Mouse (Mus musculus) cerebellum, adult 9-10 months (tissue): ENCODE results near the gene Cfap43.
"Not testable (repeated sequence)": the region's sequence is repeated elsewhere in the genome, so short reads cannot be mapped to it uniquely, and the experiment has no call there.

Source experiments
- DNase-seq: peaks from one replicate; pipeline ENCODE4 v3.0.0; 2022

The Cfap43 gene

GRCm38 (mm10) chr19:47849735-47850134 is 69.4 kb downstream of the Cfap43 start:
- DNase-seq, result no peak

DNA sequence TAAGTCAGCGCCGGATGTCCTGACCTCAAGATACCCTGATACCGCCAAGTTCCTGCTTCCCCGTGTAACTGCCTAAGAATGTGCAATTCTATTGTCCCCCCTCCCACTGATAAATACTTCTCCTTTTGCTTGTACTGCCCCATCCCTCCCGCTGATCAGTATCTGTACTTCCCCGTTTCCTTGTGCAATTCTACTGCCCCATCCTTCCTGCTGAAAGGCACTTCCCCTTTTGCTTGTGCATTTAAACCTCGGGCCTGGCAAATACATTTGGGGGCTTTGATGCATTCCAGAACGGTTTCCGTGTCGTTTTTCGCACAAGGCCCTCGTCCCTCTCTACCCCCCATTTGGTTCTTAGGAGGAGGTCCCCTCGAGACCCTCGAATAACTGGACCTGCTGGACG is 77.9 kb downstream of the Cfap43 start:
- not testable (repeated sequence) for DNase-seq

GRCm38 (mm10) chr19:47837527-47837901 is 81.6 kb downstream of the Cfap43 start:
- DNase-seq, result no peak

GRCm38 (mm10) chr19:47836701-47837526 is 82.2 kb downstream of the Cfap43 start:
- no peak for DNase-seq

- no peak for DNase-seq
These were observed 83.3 kb downstream of the Cfap43 start for GRCm38 (mm10) chr19:47835776-47836175.

DNA sequence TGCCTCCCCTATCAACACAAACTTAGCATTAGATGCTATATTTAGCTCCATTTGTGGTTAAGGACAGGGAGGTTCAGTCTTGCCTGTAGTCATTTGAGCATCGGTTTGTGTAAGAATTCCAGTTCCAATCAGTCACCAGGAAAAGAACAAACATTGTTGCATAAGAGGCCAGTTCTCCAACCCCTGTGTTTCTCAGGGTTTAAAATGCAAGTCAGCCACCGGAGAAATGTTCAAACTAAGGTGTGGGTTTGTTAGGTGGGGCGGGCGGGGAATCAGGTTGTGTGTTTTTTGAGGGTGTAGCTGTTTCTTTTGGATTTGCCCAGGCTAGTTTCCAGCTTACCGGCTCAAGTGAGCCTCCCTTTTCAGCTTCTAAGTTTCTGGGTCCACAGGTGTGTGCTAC is 84.5 kb downstream of the Cfap43 start:
- no peak for DNase-seq

GRCm38 (mm10) chr19:47832316-47832715 is 86.8 kb downstream of the Cfap43 start:
- DNase-seq, result no peak

GRCm38 (mm10) chr19:47831111-47831510 is 88.0 kb downstream of the Cfap43 start:
- DNase-seq, result no peak

DNA sequence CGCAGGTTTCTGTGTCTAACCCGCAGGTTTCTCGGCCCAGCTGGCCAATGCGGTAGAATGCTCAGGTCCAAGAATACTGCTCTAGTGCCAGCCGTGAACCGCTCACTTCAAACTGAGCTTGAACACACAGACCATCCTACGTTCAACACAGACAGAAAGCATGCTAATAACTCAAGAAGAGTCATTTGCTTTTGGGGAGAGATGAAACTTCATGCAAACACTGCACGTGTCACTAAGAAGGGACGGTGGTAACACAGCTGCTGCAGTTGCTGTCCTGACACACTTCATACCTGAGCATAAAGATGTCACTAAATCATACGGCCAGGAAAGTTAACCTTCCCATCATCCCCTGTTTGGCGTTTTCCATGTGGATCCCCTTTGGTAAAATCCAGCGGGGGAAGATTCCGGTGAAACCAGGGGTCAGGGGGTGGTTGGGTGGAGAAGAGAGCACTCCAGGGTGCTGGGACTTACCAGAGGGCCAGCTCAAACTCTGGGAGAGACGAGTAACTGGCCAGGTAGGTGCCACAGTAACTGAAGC is 89.1 kb downstream of the Cfap43 start:
- no peak for DNase-seq

- DNase-seq, result no peak
These were observed 95.1 kb downstream of the Cfap43 start for GRCm38 (mm10) chr19:47824026-47824425.

DNA sequence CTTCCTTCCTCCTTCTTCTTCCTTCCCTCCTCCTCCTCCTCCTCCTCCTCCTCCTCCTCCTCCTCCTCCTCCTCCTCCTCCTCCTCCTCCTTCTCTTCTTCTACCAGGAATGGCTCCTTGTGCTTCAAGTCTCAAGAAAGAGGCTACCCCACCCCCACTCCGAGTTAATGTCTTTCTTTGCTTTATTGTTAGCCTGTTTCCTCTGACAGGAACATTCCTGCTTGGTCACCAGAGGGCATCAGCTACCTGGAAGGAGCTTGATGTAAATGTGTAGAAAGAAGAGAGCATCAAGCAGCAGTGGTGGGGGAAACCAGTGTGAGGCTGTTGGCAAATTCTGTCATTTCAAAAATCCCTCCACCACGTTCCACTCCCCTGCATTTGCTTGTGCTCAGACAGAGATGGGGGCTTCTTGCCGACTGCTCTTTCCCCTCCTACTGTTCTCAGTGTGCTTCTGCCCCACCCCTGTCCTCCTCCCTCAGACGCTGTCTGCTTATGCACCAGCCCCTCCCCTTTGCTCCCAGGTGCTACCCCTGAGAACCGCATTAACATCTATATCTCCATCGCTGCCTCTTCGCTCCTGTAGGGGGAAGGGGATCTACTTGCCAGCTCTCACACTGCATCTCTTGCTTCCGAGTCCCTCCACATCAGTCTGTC is 96.8 kb downstream of the Cfap43 start:
- DNase-seq, result no peak

DNA sequence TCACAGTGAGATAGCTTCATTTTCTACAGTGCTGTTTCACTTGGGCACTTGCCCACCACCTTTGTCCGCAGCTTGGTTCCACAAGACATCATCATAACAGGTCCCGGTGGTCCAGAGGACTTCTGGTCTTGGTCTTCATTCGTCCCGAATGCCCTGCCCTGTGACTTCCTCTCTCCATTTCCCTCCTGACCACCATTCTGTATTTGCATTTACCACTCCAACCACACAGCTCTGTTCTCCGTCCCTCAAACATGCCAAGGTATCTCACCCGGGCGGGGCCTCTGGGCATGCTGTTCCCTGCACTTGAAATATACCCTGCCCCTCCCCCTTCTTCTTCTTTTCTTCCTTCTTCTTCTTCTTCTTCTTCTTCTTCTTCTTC is 97.6 kb downstream of the Cfap43 start:
- no peak for DNase-seq

DNA sequence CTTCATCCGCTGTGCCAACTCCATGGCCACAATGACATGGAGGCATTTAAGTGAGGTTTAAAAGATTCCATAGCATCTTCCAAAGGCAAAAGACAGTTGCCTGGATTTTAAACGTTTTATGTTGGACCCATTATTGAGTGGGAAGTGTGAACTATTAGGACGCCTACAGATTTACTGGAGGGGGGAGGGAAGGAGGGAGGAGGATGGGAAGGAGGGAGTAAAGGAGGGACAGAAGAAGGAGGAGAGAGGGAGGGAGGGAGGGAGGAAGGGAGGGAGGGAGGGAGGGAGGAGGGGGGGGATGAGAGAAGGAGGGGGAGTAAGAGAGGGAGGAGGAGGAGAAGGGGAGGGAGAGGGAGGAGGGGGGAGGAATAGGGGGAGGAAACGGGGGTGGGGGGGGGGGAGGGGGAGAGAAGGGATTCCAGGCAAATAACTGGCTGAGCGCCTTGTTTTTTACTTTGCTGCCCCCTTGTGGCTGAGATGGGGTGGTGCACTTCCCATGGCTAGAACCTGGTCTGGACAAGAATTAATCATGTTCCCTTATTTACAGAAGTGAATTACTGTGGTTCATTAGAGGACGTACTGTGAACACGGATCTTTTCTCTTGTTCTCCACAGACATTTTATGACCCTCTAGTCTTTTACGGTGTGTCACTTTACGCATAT is 98.1 kb downstream of the Cfap43 start:
- DNase-seq, result peak; percentile 74

DNA sequence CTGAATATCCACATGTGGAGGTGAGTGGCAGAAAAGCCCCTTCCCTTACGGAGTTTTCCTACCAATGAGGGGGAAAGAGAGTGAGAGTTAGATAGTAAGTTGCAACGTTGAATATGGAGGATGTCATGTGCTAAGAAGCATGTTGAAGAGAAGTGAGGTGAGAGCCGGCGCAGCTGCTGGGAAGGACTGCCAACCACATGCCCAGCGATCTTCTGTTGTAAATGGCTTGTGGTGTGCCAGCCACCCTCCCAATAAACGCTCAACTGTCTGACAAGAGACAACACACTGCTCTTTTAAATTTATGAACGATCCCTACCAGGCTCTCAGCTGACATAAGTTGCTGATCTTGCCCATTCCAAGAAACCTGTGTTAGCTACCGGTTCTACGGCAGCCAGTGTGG is 101.4 kb downstream of the Cfap43 start:
- no peak for DNase-seq

- no peak for DNase-seq
These were observed 104.4 kb downstream of the Cfap43 start for GRCm38 (mm10) chr19:47814721-47815120.

DNA sequence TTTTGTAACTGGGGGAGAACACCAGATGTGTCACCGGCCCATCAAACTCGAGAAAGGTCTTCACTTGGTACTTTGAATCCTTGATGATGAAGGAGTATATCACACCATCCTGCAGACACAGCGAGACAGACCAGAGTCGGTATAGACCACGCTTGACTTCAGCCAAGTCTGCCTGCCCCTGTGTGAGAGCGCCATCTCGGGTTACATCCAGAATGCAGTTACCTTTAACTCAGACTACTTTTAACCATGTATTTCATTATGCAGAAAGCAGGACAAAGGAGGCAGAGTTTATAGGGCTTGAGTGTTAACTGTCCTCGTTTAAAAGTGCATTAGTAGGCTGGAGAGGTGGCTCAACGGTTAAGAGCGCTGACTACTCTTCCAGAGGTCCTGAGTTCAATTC is 107.0 kb downstream of the Cfap43 start:
- no peak for DNase-seq

DNA sequence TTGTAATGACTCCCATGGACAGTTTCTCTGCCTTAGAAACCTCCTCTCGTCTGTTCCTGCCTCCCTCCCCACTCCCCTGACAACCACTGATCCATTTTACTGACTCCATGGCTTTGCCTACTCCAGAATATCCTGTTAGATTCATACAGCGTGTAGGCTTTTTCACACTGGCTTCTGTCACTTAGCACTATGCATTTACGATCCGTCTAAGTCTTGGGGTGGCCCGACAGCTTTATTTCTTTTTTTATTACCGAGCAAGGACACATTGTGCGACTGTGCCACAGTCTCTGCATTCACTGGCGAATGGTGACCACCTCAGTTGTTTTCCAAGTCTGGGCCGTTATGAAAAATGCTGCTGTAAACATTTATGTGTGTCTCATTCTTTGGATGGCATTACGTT is 120.5 kb downstream of the Cfap43 start:
- no peak for DNase-seq

- no peak for DNase-seq
These were observed 122.4 kb downstream of the Cfap43 start for GRCm38 (mm10) chr19:47796699-47797098.

DNA sequence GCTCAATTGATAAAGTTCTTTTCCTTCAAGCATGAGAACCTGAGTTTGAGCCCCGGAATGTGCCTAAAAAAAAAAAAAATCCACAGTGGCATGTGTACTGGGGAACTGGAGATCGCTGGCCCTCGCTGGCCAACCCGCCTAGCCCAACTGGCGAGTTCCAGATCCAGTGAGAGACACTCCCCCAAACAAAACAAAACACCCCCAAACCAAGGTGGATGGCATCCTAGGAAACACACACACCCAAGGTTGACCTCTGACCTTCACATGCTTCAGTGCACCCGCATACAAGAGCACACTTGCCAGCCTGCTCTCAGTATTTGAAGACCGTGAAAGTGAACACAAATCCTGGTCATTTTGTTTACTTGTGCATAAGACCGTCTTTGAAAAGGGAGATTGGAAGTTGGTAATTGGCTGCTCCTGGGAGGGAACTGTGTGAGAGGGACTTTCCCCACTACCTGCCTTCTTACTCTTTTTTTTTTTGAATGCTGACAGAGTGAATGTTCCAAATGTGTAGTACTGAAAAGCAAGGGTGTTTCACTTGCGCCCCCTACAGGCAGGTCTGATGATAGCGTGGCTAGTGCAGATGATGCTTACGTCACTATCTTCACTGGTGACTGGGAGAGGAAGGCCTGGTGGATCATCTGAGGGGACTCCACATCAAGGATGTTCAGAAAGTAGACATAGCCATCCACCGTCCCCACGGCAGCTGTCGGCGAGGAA is 123.9 kb downstream of the Cfap43 start:
- peak; percentile 61 for DNase-seq

DNA sequence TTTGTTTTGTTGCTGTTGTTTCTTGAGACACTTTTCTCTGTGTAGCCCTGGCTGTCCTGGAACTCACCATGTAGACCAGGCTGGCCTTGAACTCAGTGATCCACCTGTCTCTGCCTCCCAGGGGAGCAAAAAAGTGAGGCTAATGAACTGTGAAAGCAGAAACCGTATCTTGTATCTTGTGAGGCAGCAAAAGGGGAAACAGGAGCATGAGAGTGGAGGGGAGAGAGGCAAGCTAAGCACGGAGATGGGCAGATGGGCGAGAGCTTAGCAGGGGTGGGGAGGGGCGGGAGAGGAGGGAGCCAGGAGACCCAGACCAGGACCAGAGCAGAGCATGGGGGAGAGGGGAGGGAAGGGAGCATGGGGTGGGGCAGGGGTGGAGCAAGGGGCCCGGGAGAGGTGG is 124.8 kb downstream of the Cfap43 start:
- DNase-seq, result no peak

DNA sequence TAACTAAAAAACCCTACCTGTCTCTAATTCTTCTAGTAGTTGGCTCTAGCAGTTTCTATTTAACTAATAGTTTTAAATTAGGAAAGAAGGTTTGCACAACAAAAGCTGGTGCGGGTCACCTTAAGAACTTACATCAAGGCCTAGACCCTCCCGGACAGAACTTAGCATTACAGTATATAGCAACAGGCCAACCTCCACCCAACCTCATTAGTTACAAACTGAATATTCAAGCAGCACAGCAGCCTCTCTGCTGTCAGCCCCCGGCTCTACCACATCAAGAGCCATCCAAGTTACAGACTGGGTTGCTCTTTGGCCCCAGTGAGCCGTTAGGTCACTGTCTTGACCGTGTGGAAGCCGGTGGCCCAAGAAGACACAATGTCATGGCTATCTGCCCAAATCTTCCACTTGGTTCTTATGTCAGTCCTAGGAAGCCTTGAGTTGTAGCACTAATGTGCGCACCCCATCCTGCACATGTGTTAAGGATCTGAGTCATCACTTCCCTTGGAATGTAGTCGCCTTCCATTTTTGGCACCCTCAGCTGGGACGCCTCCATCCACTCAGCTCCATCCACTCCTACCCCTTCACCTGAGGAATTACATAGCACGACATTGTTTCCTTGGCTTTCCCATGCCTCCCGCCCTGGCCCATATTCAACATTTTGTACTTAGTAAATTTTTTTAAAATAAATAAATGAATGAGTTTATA is 128.6 kb downstream of the Cfap43 start:
- DNase-seq, result no peak

GRCm38 (mm10) chr19:47783898-47784297 is 135.2 kb downstream of the Cfap43 start:
- no peak for DNase-seq
